Mouse (Mus musculus): ENCODE results near the gene Sema5a.

DNA sequence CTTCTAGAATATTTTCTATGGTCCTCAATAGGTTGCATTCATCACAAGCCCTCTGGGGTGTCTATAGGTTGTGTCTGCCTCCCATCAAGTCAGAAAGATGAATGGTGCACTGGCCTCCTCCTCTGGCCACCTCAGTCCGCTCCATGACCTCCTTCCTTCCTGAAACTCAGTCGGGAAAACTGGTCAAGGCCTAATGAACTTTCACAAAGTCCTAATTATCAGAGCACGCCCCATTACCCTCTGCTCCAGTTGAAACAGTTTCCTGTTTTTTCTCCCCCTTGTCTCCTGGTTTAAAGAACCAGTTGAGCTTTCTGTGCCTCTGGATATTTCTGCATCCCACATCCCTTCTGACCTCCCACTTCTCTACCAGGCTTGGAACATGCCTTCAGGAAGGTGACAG lies 300.8 kb downstream of the Sema5a start:
- TF ChIP-seq GATA1 (IDR thresholded peaks at IDR 0.05; ENCODE audit: low read length) (no peak), TAL1 (IDR thresholded peaks at IDR 0.05; ENCODE audit: low read length) (no peak)
